Mouse (Mus musculus): ENCODE measurements at regions not wholly inside any gene's neighbourhood (a gene's known extent, or its start where the extent isn't known, plus 50 kb on each side); places are given as distances from the start of the nearest gene placed in this dataset.

DNA sequence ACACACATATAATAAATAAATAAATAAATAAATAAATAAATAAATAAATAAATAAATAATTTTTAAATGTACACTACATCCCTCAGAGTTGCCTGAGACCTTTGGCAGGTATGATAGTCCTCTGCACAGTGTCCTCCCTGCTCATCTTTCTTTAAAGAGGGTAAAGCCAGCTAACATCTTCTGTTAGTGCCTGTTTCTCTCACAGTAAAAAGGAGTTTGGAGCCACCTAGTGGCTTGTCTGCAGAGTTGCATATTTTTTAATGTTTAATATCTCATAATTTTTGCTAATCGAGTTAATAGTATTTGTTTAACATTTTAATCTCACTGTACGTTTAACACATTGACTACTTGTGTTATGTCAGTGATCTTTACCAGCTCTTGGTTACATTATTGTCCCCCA, 213.5 kb upstream of the Pkdcc start:
- Histone ChIP-seq H3K27me3 (no peaks in the 10 kb centered on the region), H3K4me3 (no peak overlapping the region), H3K4me1 (replicated peaks) (peaks cover 8% of the 10 kb centered on the region), H3K36me3 (no peaks in the 10 kb centered on the region), H3K27ac (replicated peaks) (no peak overlapping the region), H3K9ac (no peak overlapping the region), H3K4me2 (no peak overlapping the region), H3K9me3 (no peaks in the 10 kb centered on the region)
- 15% methylated on average over 2 of the region's 2 CpGs for WGBS
- peak; percentile 77 for ATAC-seq (ENCODE audit: low read depth)

- Histone ChIP-seq H3K4me2 (no peak overlapping the region), H3K9ac (no peak overlapping the region), H3K27ac (replicated peaks) (no peak overlapping the region), H3K36me3 (no peaks in the 10 kb centered on the region), H3K4me1 (replicated peaks) (no peaks in the 10 kb centered on the region), H3K27me3 (no peaks in the 10 kb centered on the region), H3K9me3 (no peaks in the 10 kb centered on the region), H3K4me3 (no peak overlapping the region)
- WGBS = 84% methylated on average over 1 of the region's 1 CpGs
- ATAC-seq (ENCODE audit: low read depth) = no peak
Observed at GRCm38 (mm10) chr17:83010845-83011244, 204.2 kb upstream of the Pkdcc start.

- no peak for ATAC-seq (ENCODE audit: low read depth)
- 76% methylated on average over 2 of the region's 2 CpGs for WGBS
Observed at GRCm38 (mm10) chr17:83015656-83016055, 199.4 kb upstream of the Pkdcc start.

GRCm38 (mm10) chr17:83016936-83017335, 198.2 kb upstream of the Pkdcc start:
- WGBS = 92% methylated on average over 5 of the region's 5 CpGs
- no peaks in the 10 kb centered on the region for H3K4me1 ChIP-seq (replicated peaks)
- H3K9ac ChIP-seq = no peak overlapping the region
- no peak overlapping the region for H3K4me2 ChIP-seq
- no peaks in the 10 kb centered on the region for H3K27me3 ChIP-seq
- no peaks in the 10 kb centered on the region for H3K36me3 ChIP-seq
- no peak overlapping the region for H3K4me3 ChIP-seq
- no peak overlapping the region for H3K27ac ChIP-seq (replicated peaks)
- ATAC-seq (ENCODE audit: low read depth) = no peak
- no peaks in the 10 kb centered on the region for H3K9me3 ChIP-seq

More at GRCm38 (mm10) chr17:83015656-83016055, 199.4 kb upstream of the Pkdcc start:
- Histone ChIP-seq H3K9me3 (no peaks in the 10 kb centered on the region), H3K27me3 (no peaks in the 10 kb centered on the region), H3K9ac (no peak overlapping the region), H3K4me3 (no peak overlapping the region), H3K36me3 (no peaks in the 10 kb centered on the region), H3K27ac (replicated peaks) (no peak overlapping the region), H3K4me1 (replicated peaks) (no peaks in the 10 kb centered on the region), H3K4me2 (no peak overlapping the region)

DNA sequence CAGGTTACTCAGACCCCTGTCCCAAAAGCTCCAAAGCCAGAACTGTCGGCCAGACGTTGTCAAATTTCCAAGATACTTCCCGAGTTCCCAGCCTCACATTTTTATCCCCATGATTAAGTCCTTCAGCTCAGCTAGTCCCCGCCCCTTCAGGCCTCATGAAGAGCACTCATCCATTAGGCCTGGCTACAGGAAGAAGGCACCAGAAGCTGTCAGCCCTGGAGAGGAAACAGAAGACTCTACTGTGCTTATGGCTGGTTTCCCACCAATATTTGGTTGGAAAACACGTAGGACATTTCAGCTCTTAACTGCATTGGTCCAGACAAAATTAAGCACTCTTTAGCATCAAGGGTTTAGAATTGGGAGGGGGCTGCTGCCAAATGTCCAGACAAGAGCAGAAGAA, 195.8 kb upstream of the Pkdcc start:
- ATAC-seq (ENCODE audit: low read depth) = no peak
- Histone ChIP-seq H3K4me1 (replicated peaks) (no peaks in the 10 kb centered on the region), H3K4me3 (no peak overlapping the region), H3K27ac (replicated peaks) (no peak overlapping the region), H3K36me3 (no peaks in the 10 kb centered on the region), H3K27me3 (no peaks in the 10 kb centered on the region), H3K9ac (no peak overlapping the region), H3K9me3 (no peaks in the 10 kb centered on the region), H3K4me2 (no peak overlapping the region)
- 82% methylated on average over 5 of the region's 5 CpGs for WGBS

DNA sequence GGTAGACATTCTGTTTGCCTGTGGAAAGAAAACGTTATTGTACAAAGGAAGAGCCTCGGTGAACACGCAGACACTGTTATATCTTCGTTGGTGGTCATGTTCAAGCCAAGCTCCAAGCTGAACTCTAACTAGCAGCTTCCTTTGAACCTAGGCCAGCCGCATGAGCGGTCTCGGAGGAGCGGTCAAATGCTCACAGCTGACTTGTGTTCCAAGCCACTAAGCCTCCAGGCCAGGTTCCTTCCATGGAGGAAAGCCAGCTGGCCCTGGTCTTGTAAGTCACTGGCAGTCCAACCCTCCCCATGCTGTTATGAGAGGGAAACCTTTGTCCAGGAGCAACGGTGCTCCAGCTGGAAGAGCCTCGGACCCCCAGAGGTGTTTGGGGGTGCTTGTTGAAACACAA, 194.5 kb upstream of the Pkdcc start:
- H3K27ac ChIP-seq (replicated peaks) = no peak overlapping the region

GRCm38 (mm10) chr17:83025340-83025816, 189.7 kb upstream of the Pkdcc start:
- 21% methylated on average over 5 of the region's 5 CpGs for WGBS
- Histone ChIP-seq H3K4me1 (replicated peaks) (no peaks in the 10 kb centered on the region), H3K4me2 (no peak overlapping the region), H3K27ac (replicated peaks) (no peak overlapping the region), H3K9ac (no peak overlapping the region), H3K4me3 (no peak overlapping the region), H3K36me3 (no peaks in the 10 kb centered on the region), H3K9me3 (no peaks in the 10 kb centered on the region), H3K27me3 (no peaks in the 10 kb centered on the region)
- peak; percentile 45; the same call in 1 of the 2 replicates for ATAC-seq (ENCODE audit: low read depth)

More for the DNA sequence above, 194.5 kb upstream of the Pkdcc start:
- H3K4me2 ChIP-seq = no peak overlapping the region
- no peaks in the 10 kb centered on the region for H3K36me3 ChIP-seq
- H3K27me3 ChIP-seq = no peaks in the 10 kb centered on the region
- no peak for ATAC-seq (ENCODE audit: low read depth)
- H3K4me3 ChIP-seq = no peak overlapping the region
- 65% methylated on average over 10 of the region's 10 CpGs for WGBS
- H3K4me1 ChIP-seq (replicated peaks) = no peaks in the 10 kb centered on the region
- H3K9me3 ChIP-seq = no peaks in the 10 kb centered on the region
- H3K9ac ChIP-seq = no peak overlapping the region

DNA sequence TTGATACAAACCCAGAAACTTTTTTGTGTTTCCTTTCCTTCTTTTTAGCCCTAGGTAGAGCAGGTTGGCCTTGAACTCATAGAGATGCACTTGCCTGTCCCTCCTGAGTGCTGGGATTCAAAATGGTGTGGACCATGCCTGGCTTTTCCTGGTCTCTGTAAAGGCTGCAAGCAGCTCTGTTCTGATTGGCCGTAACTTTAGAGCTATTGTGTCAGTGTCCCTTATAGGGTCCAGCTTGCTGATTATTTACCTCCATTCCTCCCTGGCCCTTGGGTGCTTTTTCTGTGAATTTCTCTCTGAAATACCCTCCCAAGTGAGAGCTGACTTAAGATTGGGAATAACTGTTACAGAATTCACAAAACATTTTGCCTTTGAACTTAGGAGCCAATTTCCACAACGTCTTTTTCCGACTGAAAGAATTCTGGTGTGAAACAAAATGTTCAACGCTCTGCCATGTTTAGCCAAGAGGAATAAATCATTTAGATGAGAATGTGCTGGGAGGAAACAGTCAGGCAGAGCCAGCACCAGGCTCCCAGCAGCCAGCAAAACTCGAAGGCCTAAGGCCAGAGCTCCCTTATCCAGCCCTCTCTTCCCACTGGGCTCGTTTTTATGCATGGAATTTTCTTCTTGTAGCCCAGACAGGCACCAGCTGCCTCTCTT, 180.0 kb upstream of the Pkdcc start:
- no peak overlapping the region for H3K9ac ChIP-seq
- peaks cover 8% of the 10 kb centered on the region; the same call in 1 of the 2 replicates for H3K4me1 ChIP-seq (replicated peaks)
- H3K27me3 ChIP-seq = no peaks in the 10 kb centered on the region
- 41% methylated on average over 6 of the region's 6 CpGs for WGBS
- H3K4me3 ChIP-seq = no peak overlapping the region
- no peak for ATAC-seq (ENCODE audit: low read depth)
- H3K4me2 ChIP-seq = no peak overlapping the region
- no peaks in the 10 kb centered on the region for H3K36me3 ChIP-seq
- no peaks in the 10 kb centered on the region for H3K9me3 ChIP-seq
- peak overlapping the region; percentile 62 for H3K27ac ChIP-seq (replicated peaks)

GRCm38 (mm10) chr17:83035574-83035918, 179.5 kb upstream of the Pkdcc start:
- H3K9ac ChIP-seq = no peak overlapping the region
- no peak overlapping the region for H3K4me3 ChIP-seq
- ATAC-seq (ENCODE audit: low read depth) = no peak
- H3K27me3 ChIP-seq = no peaks in the 10 kb centered on the region
- no peak overlapping the region for H3K4me2 ChIP-seq
- no peaks in the 10 kb centered on the region for H3K9me3 ChIP-seq
- H3K36me3 ChIP-seq = no peaks in the 10 kb centered on the region
- H3K27ac ChIP-seq (replicated peaks) = peak overlapping the region; percentile 62
- WGBS = 61% methylated on average over 5 of the region's 5 CpGs
- peaks cover 8% of the 10 kb centered on the region; the same call in 1 of the 2 replicates for H3K4me1 ChIP-seq (replicated peaks)

- H3K4me3 ChIP-seq = no peak overlapping the region
- H3K27ac ChIP-seq (replicated peaks) = no peak overlapping the region
- no peaks in the 10 kb centered on the region for H3K27me3 ChIP-seq
- peaks cover 8% of the 10 kb centered on the region; the same call in 1 of the 2 replicates for H3K4me1 ChIP-seq (replicated peaks)
- no peak overlapping the region for H3K9ac ChIP-seq
- ATAC-seq (ENCODE audit: low read depth) = no peak
- no peaks in the 10 kb centered on the region for H3K36me3 ChIP-seq
- no peaks in the 10 kb centered on the region for H3K9me3 ChIP-seq
- no peak overlapping the region for H3K4me2 ChIP-seq
- 86% methylated on average over 3 of the region's 3 CpGs for WGBS
Observed at GRCm38 (mm10) chr17:83039563-83039962, 175.5 kb upstream of the Pkdcc start.

DNA sequence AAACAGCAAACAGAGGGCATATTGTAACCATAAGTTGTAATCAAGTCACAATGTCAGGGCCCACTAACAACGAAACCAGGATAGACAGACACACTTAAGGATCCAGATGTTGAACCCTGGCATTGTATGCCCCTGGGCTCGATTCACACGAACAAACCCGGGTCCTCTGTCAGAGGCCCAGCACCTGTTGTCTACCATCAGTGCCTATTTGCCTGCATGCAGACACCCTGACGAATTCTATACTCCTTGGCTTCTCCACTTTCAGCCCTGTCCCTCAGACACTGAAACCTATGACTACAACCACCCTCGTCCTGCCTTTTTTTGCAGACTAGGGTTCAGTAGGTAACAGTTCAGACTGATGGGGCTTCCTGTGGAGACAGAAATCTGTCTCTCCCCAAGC, 170.6 kb upstream of the Pkdcc start:
- H3K36me3 ChIP-seq = no peaks in the 10 kb centered on the region
- peaks cover 20% of the 10 kb centered on the region for H3K27me3 ChIP-seq
- no peak overlapping the region for H3K4me2 ChIP-seq
- H3K9ac ChIP-seq = no peak overlapping the region
- no peak for ATAC-seq (ENCODE audit: low read depth)
- 76% methylated on average over 6 of the region's 6 CpGs for WGBS
- H3K9me3 ChIP-seq = no peaks in the 10 kb centered on the region
- no peak overlapping the region for H3K27ac ChIP-seq (replicated peaks)
- no peaks in the 10 kb centered on the region for H3K4me1 ChIP-seq (replicated peaks)
- H3K4me3 ChIP-seq = no peak overlapping the region

GRCm38 (mm10) chr17:83049972-83050535, 165.0 kb upstream of the Pkdcc start:
- H3K4me3 ChIP-seq = no peak overlapping the region
- 89% methylated on average over 13 of the region's 13 CpGs for WGBS
- no peak overlapping the region for H3K4me2 ChIP-seq
- H3K9ac ChIP-seq = no peak overlapping the region
- H3K36me3 ChIP-seq = no peaks in the 10 kb centered on the region
- no peaks in the 10 kb centered on the region for H3K4me1 ChIP-seq (replicated peaks)
- no peak overlapping the region for H3K27ac ChIP-seq (replicated peaks)
- no peak for ATAC-seq (ENCODE audit: low read depth)
- peaks cover 27% of the 10 kb centered on the region for H3K27me3 ChIP-seq
- H3K9me3 ChIP-seq = no peaks in the 10 kb centered on the region
